29 mouse cellular contexts compared by ENCODE assay signal in the genomic region with DNA sequence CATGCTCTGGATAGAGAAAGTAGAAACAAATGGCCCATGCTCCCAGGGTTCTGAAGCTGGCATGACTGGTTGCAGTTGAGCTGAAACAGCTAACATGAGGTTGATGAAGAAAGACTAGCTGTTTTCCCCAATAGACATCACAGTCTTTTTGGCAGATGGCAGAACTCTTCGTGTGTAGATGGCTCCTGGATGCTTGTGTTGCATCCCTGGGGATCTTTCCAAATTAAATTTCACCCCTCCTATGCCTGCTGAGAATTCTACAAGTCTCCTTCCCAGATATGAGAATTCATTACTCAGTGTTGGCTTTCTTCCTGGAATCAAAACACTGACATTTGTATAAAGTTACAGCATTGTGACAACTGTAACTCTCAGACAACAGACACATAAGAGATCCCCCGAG.
DNase-seq lines count a peak whose midpoint lies in the region; ATAC-seq and TF ChIP-seq lines count a peak whose summit lies in the region.
"Had no signal": no experiment of that assay in that cellular context is flagged by ENCODE, and none has a peak within 500 bp of the region (broad histone marks: within the 10 kb centered on the region; RNA-seq: fewer than 3 reads in every experiment).

No protein-coding gene starts in this region.

- WGBS in embryonic facial prominence, embryonic 14.5 days: 45% methylated on average over 2 of the region's 2 CpGs
- WGBS in embryonic facial prominence, embryonic 10.5 days: 75% methylated on average over 2 of the region's 2 CpGs
- WGBS in forebrain, postnatal 0 days: 36% methylated on average over 2 of the region's 2 CpGs

- DNase-seq in embryonic facial prominence, embryonic 14.5 days (ENCODE audit: low spot score): peak; percentile 14
- no peak for DNase-seq in embryonic facial prominence, embryonic 10.5 days (ENCODE audit: low spot score)
- DNase-seq in frontal cortex, adult 2 months (ENCODE audit: extremely low spot score in 1 of 2, low spot score in 1 of 2): peak; percentile 3 to 23
- no peak for DNase-seq in frontal cortex, postnatal 14 days (ENCODE audit: low spot score in 2 of 2)
- DNase-seq in MEL (ENCODE audit: low read depth, low spot score): peak; percentile 27
- peak; percentile 63 for DNase-seq in forebrain, postnatal 0 days
- DNase-seq in thymus, adult 18-20 months: no peak
- no peak for DNase-seq in spleen, adult 12 weeks (ENCODE audit: low spot score)
- DNase-seq: adrenal gland, adult 8-10 months; cerebellum, adult 8-10 months; embryo, embryonic 11 days; gastrocnemius, postnatal 10 days; heart, postnatal 14 days; kidney, adult 11 months; kidney, postnatal 14 days; left cerebral cortex, postnatal 4 days; liver, postnatal 0 days; lung, postnatal 36 days; thymus, postnatal 14 days had no signal

- no peaks in the 10 kb centered on the region for H3K79me2 ChIP-seq in MEL (ENCODE audit: control insufficient read depth, insufficient read depth, low read length, poor library complexity)

- TF ChIP-seq EP300 in MEL (IDR thresholded peaks at IDR 0.05; ENCODE audit: low read depth in 1 of 2, low read length in 2 of 2): no peak

- no peak overlapping the region for H3K4me2 ChIP-seq in embryonic facial prominence, embryonic 14.5 days (ENCODE audit: low read depth, low read length)
- no peak overlapping the region for H3K4me2 ChIP-seq in forebrain, postnatal 0 days (ENCODE audit: low read depth)
- H3K4me2 ChIP-seq: embryonic facial prominence, embryonic 13.5 days; heart, embryonic 13.5 days; hindbrain, embryonic 15.5 days; liver, embryonic 12.5 days; midbrain, embryonic 13.5 days had no signal

- no peak for TF ChIP-seq POLR2A in MEL (IDR thresholded peaks at IDR 0.05; ENCODE audit: control insufficient read depth in 1 of 2, insufficient read depth in 1 of 2, low read depth in 1 of 2, low read length in 2 of 2, poor library complexity in 1 of 2)

- TF ChIP-seq RAD21 in MEL (IDR thresholded peaks at IDR 0.05; ENCODE audit: low read depth, low read length): no peak

- H3K27me3 ChIP-seq in embryonic facial prominence, embryonic 14.5 days (replicated peaks; ENCODE audit: control insufficient read depth, insufficient read depth, low read length): no peaks in the 10 kb centered on the region
- H3K27me3 ChIP-seq in embryonic facial prominence, embryonic 10.5 days (replicated peaks; ENCODE audit: low read depth, poor library complexity, severe bottlenecking): no peaks in the 10 kb centered on the region
- no peaks in the 10 kb centered on the region for H3K27me3 ChIP-seq in MEL (ENCODE audit: control insufficient read depth in 1 of 2, insufficient read depth in 2 of 2, low read length in 2 of 2)
- no peaks in the 10 kb centered on the region for H3K27me3 ChIP-seq in forebrain, postnatal 0 days (ENCODE audit: insufficient read depth, low read length)
- H3K27me3 ChIP-seq: CH12.LX; embryonic facial prominence, embryonic 13.5 days; heart, embryonic 13.5 days; hindbrain, embryonic 15.5 days; liver, embryonic 12.5 days; megakaryocyte, embryonic 14.5 days; midbrain, embryonic 13.5 days had no signal

- no peak overlapping the region for H3K9ac ChIP-seq in embryonic facial prominence, embryonic 14.5 days (ENCODE audit: low read depth, low read length)
- no peak overlapping the region for H3K9ac ChIP-seq in MEL (ENCODE audit: control insufficient read depth, low read depth, low read length, poor library complexity, severe bottlenecking)
- no peak overlapping the region for H3K9ac ChIP-seq in forebrain, postnatal 0 days
- H3K9ac ChIP-seq: embryonic facial prominence, embryonic 13.5 days; heart, embryonic 13.5 days; hindbrain, embryonic 15.5 days; liver, embryonic 12.5 days; liver, postnatal 0 days; midbrain, embryonic 13.5 days had no signal

- no peak for TF ChIP-seq CTCF in MEL (IDR thresholded peaks at IDR 0.05 in 2 of 3, conservative IDR thresholded peaks at IDR 0.05 in 1 of 3; ENCODE audit: control insufficient read depth in 1 of 3, insufficient read depth in 1 of 3, low read depth in 2 of 3, low read length in 3 of 3, poor library complexity in 1 of 3, severe bottlenecking in 1 of 3)
- no peak for TF ChIP-seq CTCF in forebrain, postnatal 0 days (IDR thresholded peaks at IDR 0.05; ENCODE audit: low read depth)

- no peaks in the 10 kb centered on the region for H3K9me3 ChIP-seq in embryonic facial prominence, embryonic 14.5 days (ENCODE audit: control insufficient read depth, low read length)
- H3K9me3 ChIP-seq in embryonic facial prominence, embryonic 10.5 days: no peaks in the 10 kb centered on the region
- no peaks in the 10 kb centered on the region for H3K9me3 ChIP-seq in MEL (replicated peaks; ENCODE audit: insufficient read depth, low read length)
- no peaks in the 10 kb centered on the region for H3K9me3 ChIP-seq in forebrain, postnatal 0 days (ENCODE audit: low read length)
- H3K9me3 ChIP-seq: embryonic facial prominence, embryonic 13.5 days; heart, embryonic 13.5 days; hindbrain, embryonic 10.5 days; hindbrain, embryonic 15.5 days; liver, embryonic 12.5 days; megakaryocyte, embryonic 14.5 days; midbrain, embryonic 13.5 days had no signal

- no peaks in the 10 kb centered on the region for H3K36me3 ChIP-seq in embryonic facial prominence, embryonic 14.5 days (ENCODE audit: control insufficient read depth, insufficient read depth, low read length)
- no peaks in the 10 kb centered on the region for H3K36me3 ChIP-seq in embryonic facial prominence, embryonic 10.5 days (replicated peaks)
- peaks cover 0 to 18% of the 10 kb centered on the region in 2 experiments; a peak in 2 of 4 replicates for H3K36me3 ChIP-seq in MEL (ENCODE audit: control insufficient read depth in 1 of 2, insufficient read depth in 2 of 2, low read length in 2 of 2)
- H3K36me3 ChIP-seq in forebrain, postnatal 0 days (ENCODE audit: insufficient read depth): no peaks in the 10 kb centered on the region
- H3K36me3 ChIP-seq: embryonic facial prominence, embryonic 13.5 days; heart, embryonic 13.5 days; hindbrain, embryonic 10.5 days; hindbrain, embryonic 15.5 days; liver, embryonic 12.5 days; midbrain, embryonic 13.5 days had no signal

- no peak for ATAC-seq in embryonic facial prominence, embryonic 14.5 days (ENCODE audit: low read depth)
- peak; percentile 93 for ATAC-seq in forebrain, postnatal 0 days
- ATAC-seq: inflammation-experienced regulatory T-cells, adult 6 months; liver, embryonic 12.5 days; liver, postnatal 0 days; midbrain, embryonic 13.5 days had no signal

- no peaks in the 10 kb centered on the region for H3K4me1 ChIP-seq in embryonic facial prominence, embryonic 14.5 days (ENCODE audit: control insufficient read depth, insufficient read depth, low read length)
- no peaks in the 10 kb centered on the region for H3K4me1 ChIP-seq in embryonic facial prominence, embryonic 10.5 days
- H3K4me1 ChIP-seq in MEL (ENCODE audit: control insufficient read depth in 1 of 2, insufficient read depth in 2 of 2, low read length in 2 of 2): peaks cover 3 to 8% of the 10 kb centered on the region in 2 experiments
- no peaks in the 10 kb centered on the region for H3K4me1 ChIP-seq in forebrain, postnatal 0 days (ENCODE audit: insufficient read depth)
- H3K4me1 ChIP-seq: embryonic facial prominence, embryonic 13.5 days; heart, embryonic 13.5 days; hindbrain, embryonic 10.5 days; hindbrain, embryonic 15.5 days; liver, embryonic 12.5 days; megakaryocyte, embryonic 14.5 days; midbrain, embryonic 13.5 days had no signal

- H3K4me3 ChIP-seq in embryonic facial prominence, embryonic 14.5 days (ENCODE audit: low read depth, low read length): no peak overlapping the region
- H3K4me3 ChIP-seq in embryonic facial prominence, embryonic 10.5 days: no peak overlapping the region
- no peak overlapping the region for H3K4me3 ChIP-seq in MEL (ENCODE audit: control insufficient read depth in 1 of 2, insufficient read depth in 1 of 2, low read depth in 2 of 2, low read length in 2 of 2)
- H3K4me3 ChIP-seq in forebrain, postnatal 0 days (ENCODE audit: low read depth, low read length): no peak overlapping the region
- H3K4me3 ChIP-seq: embryonic facial prominence, embryonic 13.5 days; erythroblast, embryonic 14.5 days; heart, embryonic 13.5 days; hindbrain, embryonic 10.5 days; hindbrain, embryonic 15.5 days; liver, embryonic 12.5 days; megakaryocyte, embryonic 14.5 days; midbrain, embryonic 13.5 days had no signal

- H3K27ac ChIP-seq in embryonic facial prominence, embryonic 14.5 days (replicated peaks; ENCODE audit: low read depth, low read length): no peak overlapping the region
- no peak overlapping the region for H3K27ac ChIP-seq in embryonic facial prominence, embryonic 10.5 days (replicated peaks)
- no peak overlapping the region for H3K27ac ChIP-seq in MEL (ENCODE audit: control insufficient read depth, low read depth, low read length)
- H3K27ac ChIP-seq in forebrain, postnatal 0 days (ENCODE audit: low read depth, low read length): no peak overlapping the region
- H3K27ac ChIP-seq: embryonic facial prominence, embryonic 13.5 days; heart, embryonic 13.5 days; hindbrain, embryonic 10.5 days; hindbrain, embryonic 15.5 days; liver, embryonic 12.5 days; midbrain, embryonic 13.5 days had no signal

TF ChIP-seq in MEL, 35 proteins besides CTCF, POLR2A, EP300 and RAD21:
- TF ChIP-seq ZC3H11A (IDR thresholded peaks at IDR 0.05; ENCODE audit: low read depth, low read length): no peak
- TF ChIP-seq BHLHE40 (IDR thresholded peaks at IDR 0.05; ENCODE audit: borderline replicate concordance, low read depth, low read length): no peak
- no peak for TF ChIP-seq SMC3 (IDR thresholded peaks at IDR 0.05; ENCODE audit: low read depth, low read length)
- TF ChIP-seq SIN3A (IDR thresholded peaks at IDR 0.05; ENCODE audit: low read length): no peak
- TF ChIP-seq RCOR1 (IDR thresholded peaks at IDR 0.05; ENCODE audit: low read depth, low read length): no peak
- TF ChIP-seq USF1 (IDR thresholded peaks at IDR 0.05; ENCODE audit: low read depth, low read length): no peak
- TF ChIP-seq TBP (IDR thresholded peaks at IDR 0.05; ENCODE audit: low read depth, low read length): no peak
- TF ChIP-seq ZMIZ1 (IDR thresholded peaks at IDR 0.05; ENCODE audit: low read depth, low read length): no peak
- no peak for TF ChIP-seq HCFC1 (IDR thresholded peaks at IDR 0.05; ENCODE audit: low read depth, low read length)
- no peak for TF ChIP-seq POLR2AphosphoS2 (IDR thresholded peaks at IDR 0.05; ENCODE audit: low read length)
- TF ChIP-seq KAT2A (conservative IDR thresholded peaks at IDR 0.05; ENCODE audit: low read depth, low read length): no peak
TF ChIP-seq in MEL: peak in this region for 0.

Comparison
In these comparisons a context has a peak if more than half of its experiments do, and no peak if none do; other contexts are left out.
1. DNase-seq: peak in embryonic facial prominence, embryonic 14.5 days (single experiment), frontal cortex, adult 2 months (2 of 2), MEL (single experiment) and forebrain, postnatal 0 days (single experiment); none in embryonic facial prominence, embryonic 10.5 days (single experiment), frontal cortex, postnatal 14 days (0 of 2), thymus, adult 18-20 months (0 of 2) and spleen, adult 12 weeks (single experiment).